Mouse (Mus musculus) brain, embryonic 14.5 days (tissue): ENCODE measurements at regions not wholly inside any gene's neighbourhood (a gene's known extent, or its start where the extent isn't known, plus 50 kb on each side); places are given as distances from the start of the nearest gene placed in this dataset.

Experiments
- CTCF ChIP-seq: fragments of 200-500 bp; IDR thresholded peaks from 2 replicates; pipeline ENCODE4 v1.5.1; 2012; ENCODE audit warnings: inconsistent platforms, mild to moderate bottlenecking, moderate library complexity, borderline replicate concordance; ENCODE audit not compliant: insufficient read depth, insufficient read length; ENCODE audit errors: extremely low read depth
- POLR2A ChIP-seq: fragments of 200-500 bp; IDR thresholded peaks from 2 replicates; pipeline ENCODE4 v1.6.1; 2012; ENCODE audit warnings: mild to moderate bottlenecking, inconsistent platforms, borderline replicate concordance; ENCODE audit not compliant: poor library complexity, insufficient read depth, insufficient read length, severe bottlenecking; ENCODE audit errors: extremely low read depth

DNA sequence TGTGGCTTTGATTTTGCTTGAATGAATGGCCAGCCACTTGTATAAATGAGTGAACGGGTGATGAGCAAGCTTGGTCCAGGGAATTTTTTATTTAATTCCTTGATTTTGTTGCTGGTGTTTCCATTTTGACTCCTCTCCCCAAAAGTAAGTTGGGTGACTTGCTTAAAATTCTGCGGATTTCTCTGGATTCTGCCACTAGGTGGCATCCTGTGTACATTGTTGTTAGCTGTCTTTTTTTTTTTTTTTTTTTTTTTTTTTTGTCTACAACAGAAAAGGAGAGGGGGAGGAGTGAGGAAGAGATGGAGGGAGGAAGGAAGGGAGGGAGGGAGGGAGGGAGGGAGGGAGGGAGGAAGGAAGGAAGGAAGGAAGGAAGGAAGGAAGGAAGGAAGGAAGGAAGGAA, 91.5 kb upstream of the Zfp746 start:
- TF ChIP-seq POLR2A (no peak), CTCF (peak; percentile 28; the same call in 1 of the 2 replicates)
